Mouse (Mus musculus): ENCODE data around the gene Col5a1.

GRCm38 (mm10) chr2:27993416-27993815 is 107.2 kb downstream of the Col5a1 start:
- TF ChIP-seq CTCF (IDR thresholded peaks at IDR 0.05) (no peak), EP300 (IDR thresholded peaks at IDR 0.05) (no peak)

Measured in lung, postnatal 0 days (tissue).